ENCODE assay signal across 8 mouse cellular contexts in the genomic region with DNA sequence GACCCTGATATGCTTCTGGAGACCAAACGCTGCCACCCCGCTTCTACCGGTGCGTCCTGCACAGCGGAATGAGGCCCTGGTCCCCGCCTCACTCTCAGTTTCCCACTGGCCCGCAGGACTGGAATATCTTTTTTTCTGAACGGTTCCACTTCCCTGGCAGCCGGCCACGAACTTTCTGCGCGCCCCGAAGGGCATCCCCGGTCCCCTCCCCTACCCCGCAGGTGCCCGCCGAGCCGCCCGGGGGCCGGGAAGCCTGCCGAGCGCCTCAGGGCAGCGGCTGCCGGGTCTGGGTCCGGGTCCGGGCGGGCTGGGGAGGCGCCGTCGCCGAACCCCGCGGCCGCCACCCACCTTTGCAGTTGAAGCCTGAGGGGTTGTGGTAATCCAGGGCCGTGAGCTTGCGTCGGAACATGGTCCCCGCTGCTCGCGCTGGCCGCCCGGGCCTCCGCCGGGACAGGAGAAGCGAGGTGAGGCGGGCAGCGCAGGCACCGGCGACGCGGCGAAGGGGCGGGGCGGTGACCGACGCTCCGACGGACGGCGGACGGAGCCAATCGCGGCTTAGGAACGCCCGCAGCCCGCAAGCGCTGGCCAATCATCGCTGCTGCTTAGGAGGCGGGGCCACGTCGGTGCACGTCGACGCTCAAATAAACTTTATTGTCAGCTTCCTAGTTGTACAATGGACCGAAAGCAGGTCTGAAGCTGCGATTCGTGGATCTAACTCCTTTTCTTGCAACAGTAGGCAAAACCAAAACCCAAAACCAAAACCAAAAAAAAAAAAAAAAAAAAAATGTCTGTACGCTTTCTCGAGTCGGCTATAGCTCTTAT. TPM values are rescaled to one million over a fixed set of nuclear protein-coding genes. Genes with fewer than 3 reads are reported as not detected.
DNase-seq lines count a peak whose midpoint lies in the region; ATAC-seq and TF ChIP-seq lines count a peak whose summit lies in the region.

Gene Rtraf (minus strand): TSS at position 504 of the 822 bp plus-strand sequence.

- peak; percentile 96 for DNase-seq in MEL (ENCODE audit: low read depth, low spot score)
- DNase-seq in cerebellum, adult 2 months = peak; percentile 93
- peak; percentile 97 for DNase-seq in forebrain, postnatal 0 days
- DNase-seq in heart, postnatal 4 days = peak; percentile 96
- DNase-seq in layer of hippocampus, adult 8-10 months (ENCODE audit: low spot score in 2 of 2) = peak; percentile 84 to 87
- peak; percentile 84 for DNase-seq in ovary, adult 18-20 months (ENCODE audit: low spot score)
- peak; percentile 96 for DNase-seq in thymus, postnatal 0 days (ENCODE audit: low spot score)

- peaks cover 2 to 6% of the 10 kb centered on the region in 2 experiments; a peak in 3 of 4 replicates for H3K4me1 ChIP-seq in MEL (ENCODE audit: control insufficient read depth in 1 of 2, insufficient read depth in 2 of 2, low read length in 2 of 2)
- H3K4me1 ChIP-seq in cerebellum, adult 2 months (ENCODE audit: control insufficient read depth, insufficient read depth, low read length) = no peaks in the 10 kb centered on the region
- peaks cover 16% of the 10 kb centered on the region for H3K4me1 ChIP-seq in forebrain, postnatal 0 days (ENCODE audit: insufficient read depth)
- peaks cover 18% of the 10 kb centered on the region for H3K4me1 ChIP-seq in lung, embryonic 15.5 days

- H3K4me2 ChIP-seq in forebrain, postnatal 0 days (ENCODE audit: low read depth) = peak within 1 kb of the TSS; percentile 61
- peak within 1 kb of the TSS; percentile 75 for H3K4me2 ChIP-seq in lung, embryonic 15.5 days

- H3K9ac ChIP-seq in MEL (ENCODE audit: control insufficient read depth, low read depth, low read length, poor library complexity, severe bottlenecking) = peak within 1 kb of the TSS; percentile 94
- peak within 1 kb of the TSS; percentile 87 for H3K9ac ChIP-seq in forebrain, postnatal 0 days
- H3K9ac ChIP-seq in lung, embryonic 15.5 days = peak within 1 kb of the TSS; percentile 93

- WGBS in cerebellum, adult 2 months = under 1% methylated on average over 80 of the region's 80 CpGs
- WGBS in forebrain, postnatal 0 days = 1% methylated on average over 80 of the region's 80 CpGs
- WGBS in lung, embryonic 15.5 days = under 1% methylated on average over 80 of the region's 80 CpGs

- H3K36me3 ChIP-seq in MEL (ENCODE audit: control insufficient read depth in 1 of 2, insufficient read depth in 2 of 2, low read length in 2 of 2) = peaks cover 7 to 8% of the 10 kb centered on the region in 2 experiments
- peaks cover 12% of the 10 kb centered on the region; the same call in 1 of the 2 replicates for H3K36me3 ChIP-seq in forebrain, postnatal 0 days (ENCODE audit: insufficient read depth)
- H3K36me3 ChIP-seq in lung, embryonic 15.5 days = peaks cover 25% of the 10 kb centered on the region

- TF ChIP-seq CTCF in MEL (IDR thresholded peaks at IDR 0.05 in 2 of 3, conservative IDR thresholded peaks at IDR 0.05 in 1 of 3; ENCODE audit: control insufficient read depth in 1 of 3, insufficient read depth in 1 of 3, low read depth in 2 of 3, low read length in 3 of 3, poor library complexity in 1 of 3, severe bottlenecking in 1 of 3) = no peak
- TF ChIP-seq CTCF in cerebellum, adult 2 months (IDR thresholded peaks at IDR 0.05; ENCODE audit: borderline replicate concordance, insufficient read depth, low read depth, low read length) = no peak
- no peak for TF ChIP-seq CTCF in forebrain, postnatal 0 days (IDR thresholded peaks at IDR 0.05; ENCODE audit: low read depth)

- H3K79me2 ChIP-seq in MEL (ENCODE audit: control insufficient read depth, insufficient read depth, low read length, poor library complexity) = peaks cover 12% of the 10 kb centered on the region

- H3K27ac ChIP-seq in MEL (ENCODE audit: control insufficient read depth, low read depth, low read length) = peak within 1 kb of the TSS; percentile 60
- no peak within 1 kb of the TSS for H3K27ac ChIP-seq in cerebellum, adult 2 months (ENCODE audit: insufficient read depth, low read length)
- H3K27ac ChIP-seq in forebrain, postnatal 0 days (ENCODE audit: low read depth, low read length) = peak within 1 kb of the TSS; percentile 73
- peak within 1 kb of the TSS; percentile 89 for H3K27ac ChIP-seq in lung, embryonic 15.5 days

- ATAC-seq in forebrain, postnatal 0 days = peak; percentile 98
- peak; percentile 99 for ATAC-seq in lung, embryonic 15.5 days (ENCODE audit: borderline replicate concordance, extremely low read depth, low FRiP score, low TSS enrichment)

- no peak for TF ChIP-seq EP300 in MEL (IDR thresholded peaks at IDR 0.05; ENCODE audit: low read depth in 1 of 2, low read length in 2 of 2)

- peak within 1 kb of the TSS; percentile 99 for H3K4me3 ChIP-seq in MEL (ENCODE audit: control insufficient read depth in 1 of 2, insufficient read depth in 1 of 2, low read depth in 2 of 2, low read length in 2 of 2)
- peak within 1 kb of the TSS; percentile 65 for H3K4me3 ChIP-seq in cerebellum, adult 2 months (replicated peaks; ENCODE audit: insufficient read depth, low read depth, low read length)
- H3K4me3 ChIP-seq in forebrain, postnatal 0 days (ENCODE audit: low read depth, low read length) = peak within 1 kb of the TSS; percentile 64
- H3K4me3 ChIP-seq in lung, embryonic 15.5 days = peak within 1 kb of the TSS; percentile 91

- TF ChIP-seq POLR2A in MEL (IDR thresholded peaks at IDR 0.05; ENCODE audit: control insufficient read depth in 1 of 2, insufficient read depth in 1 of 2, low read depth in 1 of 2, low read length in 2 of 2, poor library complexity in 1 of 2) = peak; percentile 63 to 68; a peak in 3 of 4 replicates
- TF ChIP-seq POLR2A in cerebellum, adult 2 months (IDR thresholded peaks at IDR 0.05; ENCODE audit: borderline replicate concordance, insufficient read depth, low read length) = peak; percentile 77

- no peaks in the 10 kb centered on the region for H3K9me3 ChIP-seq in MEL (replicated peaks; ENCODE audit: insufficient read depth, low read length)
- no peaks in the 10 kb centered on the region for H3K9me3 ChIP-seq in forebrain, postnatal 0 days (ENCODE audit: low read length)
- no peaks in the 10 kb centered on the region for H3K9me3 ChIP-seq in lung, embryonic 15.5 days

- no peak for TF ChIP-seq RAD21 in MEL (IDR thresholded peaks at IDR 0.05; ENCODE audit: low read depth, low read length)

- H3K27me3 ChIP-seq in MEL (ENCODE audit: control insufficient read depth in 1 of 2, insufficient read depth in 2 of 2, low read length in 2 of 2) = peaks cover 0 to 2% of the 10 kb centered on the region in 2 experiments; a peak in 3 of 4 replicates
- no peaks in the 10 kb centered on the region for H3K27me3 ChIP-seq in cerebellum, adult 2 months (ENCODE audit: control insufficient read depth, insufficient read depth, low read length)
- H3K27me3 ChIP-seq in forebrain, postnatal 0 days (ENCODE audit: insufficient read depth, low read length) = no peaks in the 10 kb centered on the region
- H3K27me3 ChIP-seq in lung, embryonic 15.5 days = no peaks in the 10 kb centered on the region

TF ChIP-seq in MEL, 35 proteins besides CTCF, POLR2A, EP300 and RAD21 (continues in another document):
- peak; percentile 77 for TF ChIP-seq MXI1 (IDR thresholded peaks at IDR 0.05; ENCODE audit: low read depth, low read length)
- peak; percentile 72 for TF ChIP-seq ELF1 (IDR thresholded peaks at IDR 0.05; ENCODE audit: low read depth, low read length)
- no peak for TF ChIP-seq UBTF (IDR thresholded peaks at IDR 0.05; ENCODE audit: borderline replicate concordance, insufficient read depth, low read depth, low read length)
- peak; percentile 80 for TF ChIP-seq ZNF384 (IDR thresholded peaks at IDR 0.05; ENCODE audit: low read depth, low read length)
- peak; percentile 59; the same call in 1 of the 2 replicates for TF ChIP-seq CHD2 (IDR thresholded peaks at IDR 0.05; ENCODE audit: low read length)
- peak; percentile 84 for TF ChIP-seq TBP (IDR thresholded peaks at IDR 0.05; ENCODE audit: low read depth, low read length)
- 0 out of 2 replicates have a peak, but pooled peaks have one; percentile 4 for TF ChIP-seq TCF12 (IDR thresholded peaks at IDR 0.05; ENCODE audit: low read depth, low read length)
- TF ChIP-seq GABPA (IDR thresholded peaks at IDR 0.05; ENCODE audit: low read depth, low read length) = no peak
- 0 out of 2 replicates have a peak, but pooled peaks have one; percentile 20 for TF ChIP-seq MAZ (IDR thresholded peaks at IDR 0.05; ENCODE audit: low read depth, low read length)
- peak; percentile 80 for TF ChIP-seq NELFE (IDR thresholded peaks at IDR 0.05; ENCODE audit: low read depth, low read length)
- peak; percentile 63; the same call in 1 of the 2 replicates for TF ChIP-seq SIN3A (IDR thresholded peaks at IDR 0.05; ENCODE audit: low read length)
- TF ChIP-seq MAX (IDR thresholded peaks at IDR 0.05; ENCODE audit: low read length) = peak; percentile 22; the same call in 1 of the 2 replicates
- peak; percentile 35; the same call in 1 of the 2 replicates for TF ChIP-seq MYC (IDR thresholded peaks at IDR 0.05; ENCODE audit: low read depth, low read length)
- peak; percentile 55 for TF ChIP-seq KAT2A (conservative IDR thresholded peaks at IDR 0.05; ENCODE audit: low read depth, low read length)
- TF ChIP-seq TAL1 (IDR thresholded peaks at IDR 0.05; ENCODE audit: low read length) = no peak
- TF ChIP-seq HCFC1 (IDR thresholded peaks at IDR 0.05; ENCODE audit: low read depth, low read length) = peak; percentile 91
- peak; percentile 58; the same call in 1 of the 2 replicates for TF ChIP-seq POLR2AphosphoS2 (IDR thresholded peaks at IDR 0.05; ENCODE audit: low read length)
- no peak for TF ChIP-seq SMC3 (IDR thresholded peaks at IDR 0.05; ENCODE audit: low read depth, low read length)
- TF ChIP-seq NRF1 (IDR thresholded peaks at IDR 0.05; ENCODE audit: insufficient read depth, low read depth, low read length, poor library complexity, severe bottlenecking) = peak; percentile 40; the same call in 1 of the 2 replicates
- TF ChIP-seq BHLHE40 (IDR thresholded peaks at IDR 0.05; ENCODE audit: borderline replicate concordance, low read depth, low read length) = no peak

RNA-seq across cellular contexts. Expression of gene Rtraf, which starts in this region (rescaled TPM):
- total RNA-seq in MEL (2012; rRNA removed) = 90.4 and 93.9 TPM in 2 replicates
- polyA plus RNA-seq in MEL (2012; ENCODE audit: insufficient read depth in 1 of 2, insufficient read length in 2 of 2, low read depth in 1 of 2, low replicate concordance in 2 of 2, missing spikeins in 1 of 2) = 100 to 1,000 TPM in 1 of 2 experiments, not detected in 1; 117 TPM
- 78.5 and 80.7 TPM in 2 replicates for polyA plus RNA-seq in cerebellum, adult 2 months (2012; rRNA removed)
- 95.1 and 155 TPM in 2 replicates for total RNA-seq in forebrain, postnatal 0 days (2014; rRNA removed)
- 153 and 193 TPM in 2 replicates for polyA plus RNA-seq in forebrain, postnatal 0 days (2015; fragmentation: Nextera tagmentation; extraction: Ambion mirVana)
- 10 to 100 TPM; 83.7 to 84.1 TPM for total RNA-seq in heart, postnatal 4 days (2021)
- 10 to 100 TPM; 50.4 to 57.2 (median 54.8) TPM for total RNA-seq in layer of hippocampus, adult 8-10 months (2022)
- polyA plus RNA-seq in lung, embryonic 15.5 days (2015; fragmentation: Nextera tagmentation; extraction: Ambion mirVana) = 202 and 204 TPM in 2 replicates
- 206 and 214 TPM in 2 replicates for polyA plus RNA-seq in thymus, postnatal 0 days (2015; fragmentation: Nextera tagmentation; extraction: Ambion mirVana)
